Mouse (Mus musculus) liver, postnatal 0 days (tissue): ENCODE results near the gene Tacr2. TPM values are rescaled to one million over a fixed set of nuclear protein-coding genes. Genes with fewer than 3 reads are reported as not detected.

Source experiments
- ATAC-seq: fragments of 200-750 bp; cut with Nextera tagmentation; 2 replicates; pipeline ENCODE4 v1.8.0; 2017; ENCODE audit warnings: mild to moderate bottlenecking, moderate library complexity
- DNase-seq: peaks from one replicate; pipeline ENCODE4 v3.0.0-alpha.2; 2016
- H3K27ac ChIP-seq: fragments of 300-500 bp; sonication (generic); 2 replicates; pipeline ENCODE4 v1.5.1; 2014; ENCODE audit warnings: antibody characterized with exemption, moderate library complexity, mild to moderate bottlenecking, low read depth
- H3K27me3 ChIP-seq: fragments of 300-500 bp; sonication (generic); 2 replicates; pipeline ENCODE4 v1.6.1; 2014; ENCODE audit warnings: low read length, control low read depth, mixed read lengths; ENCODE audit not compliant: insufficient read depth
- H3K36me3 ChIP-seq: fragments of 300-500 bp; sonication (generic); replicated peaks from 2 replicates; pipeline ENCODE4 v1.6.1; 2014; ENCODE audit warnings: mild to moderate bottlenecking, control low read depth, low read length, moderate library complexity, mixed read lengths; ENCODE audit not compliant: insufficient read depth
- H3K4me1 ChIP-seq: fragments of 300-500 bp; sonication (generic); 2 replicates; pipeline ENCODE4 v1.6.1; 2014; ENCODE audit warnings: antibody characterized with exemption, mild to moderate bottlenecking, control low read depth; ENCODE audit not compliant: insufficient read depth
- H3K4me2 ChIP-seq: fragments of 300-500 bp; sonication (generic); 2 replicates; pipeline ENCODE4 v1.6.1; 2014; ENCODE audit warnings: low read depth, mild to moderate bottlenecking, low read length, moderate library complexity, mixed read lengths
- H3K4me3 ChIP-seq: fragments of 300-500 bp; sonication (generic); 2 replicates; pipeline ENCODE4 v1.5.1; 2014; ENCODE audit warnings: low read depth, low read length
- H3K9ac ChIP-seq: fragments of 300-500 bp; sonication (generic); replicated peaks from 2 replicates; pipeline ENCODE4 v1.6.1; 2014; ENCODE audit warnings: mild to moderate bottlenecking, moderate library complexity
- H3K9me3 ChIP-seq: fragments of 300-500 bp; sonication (generic); 2 replicates; pipeline ENCODE4 v1.6.1; 2016; ENCODE audit warnings: mild to moderate bottlenecking, control low read depth, low read length, mixed read lengths
- CTCF ChIP-seq: sonication (generic); IDR thresholded peaks from 2 replicates; pipeline ENCODE4 v1.5.1; 2016; ENCODE audit warnings: antibody characterized with exemption, low read depth
- EP300 ChIP-seq: IDR thresholded peaks from 2 replicates; pipeline ENCODE4 v1.6.1; 2016; ENCODE audit warnings: antibody characterized with exemption, low read depth, mild to moderate bottlenecking
- WGBS: fragments of 180-500 bp; shearing (Covaris S2); extraction: QIAGEN DNeasy Blood & Tissue Kit; methylation state at CpG from one replicate; pipeline ENCODE4 v1.1.7; 2014; ENCODE audit not compliant: insufficient replicate concordance; 5-methylcytosine and 5-hydroxymethylcytosine counted together
- polyA plus RNA-seq: library from polyadenylated mRNA; unstranded; fragments of >200 nt; fragmentation: Nextera tagmentation; extraction: Ambion mirVana; gene quantifications from 2 replicates; pipeline ENCODE4 v1.2.1, GENCODE M21; 2015

The Tacr2 gene
- polyA plus RNA-seq, 1 experiment from 2014 or later, result not detected

DNA sequence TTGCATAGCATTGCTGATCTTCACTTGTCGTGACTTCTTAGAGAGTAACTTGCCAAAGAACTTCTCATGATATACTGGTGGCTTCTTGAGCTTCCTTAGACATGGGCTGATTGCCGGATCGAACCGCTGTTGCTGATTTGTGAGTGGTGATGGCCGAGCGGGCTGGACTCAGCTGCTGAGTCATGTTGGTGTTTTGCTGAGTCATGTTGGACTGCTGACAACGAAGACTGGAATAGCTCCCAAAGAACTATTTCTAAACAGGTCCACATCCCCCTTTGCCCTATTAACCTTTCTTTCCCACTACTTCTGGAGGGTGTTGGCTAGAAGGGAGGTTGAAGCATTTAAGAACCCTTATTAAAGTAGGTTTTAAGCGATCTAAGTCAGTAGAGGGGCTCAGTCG lies 8.2 kb upstream of the Tacr2 start:
- no peaks in the 10 kb centered on the region for H3K4me1 ChIP-seq
- H3K4me2 ChIP-seq, result no peak overlapping the region
- 83% methylated on average over 9 of the region's 9 CpGs for WGBS
- TF ChIP-seq EP300 (no peak), CTCF (no peak)
- H3K36me3 ChIP-seq, result no peaks in the 10 kb centered on the region
- no peaks in the 10 kb centered on the region for H3K9me3 ChIP-seq
- H3K4me3 ChIP-seq, result no peak overlapping the region
- no peak overlapping the region for H3K27ac ChIP-seq
- H3K27me3 ChIP-seq, result peaks cover 3% of the 10 kb centered on the region; the same call in 1 of the 2 replicates
- DNase-seq (no peak), ATAC-seq (no peak)
- H3K9ac ChIP-seq, result no peak overlapping the region

- Histone ChIP-seq H3K9me3 (no peaks in the 10 kb centered on the region), H3K4me1 (no peaks in the 10 kb centered on the region), H3K4me2 (no peak overlapping the region), H3K27ac (no peak overlapping the region), H3K36me3 (no peaks in the 10 kb centered on the region), H3K9ac (no peak overlapping the region), H3K27me3 (no peaks in the 10 kb centered on the region; the same call in 1 of the 2 replicates), H3K4me3 (no peak overlapping the region)
- no peak for TF ChIP-seq EP300
- no peak for TF ChIP-seq CTCF
- 62% methylated on average over 3 of the region's 3 CpGs for WGBS
- ATAC-seq, result no peak
- no peak for DNase-seq
Observed at GRCm38 (mm10) chr10:62247156-62247555, 5.1 kb upstream of the Tacr2 start.

GRCm38 (mm10) chr10:62247815-62248214 lies 4.4 kb upstream of the Tacr2 start:
- TF ChIP-seq EP300, result no peak
- TF ChIP-seq CTCF, result no peak
- DNase-seq (no peak), ATAC-seq (no peak)
- H3K9ac ChIP-seq, result no peak overlapping the region
- no peaks in the 10 kb centered on the region for H3K36me3 ChIP-seq
- no peak overlapping the region for H3K27ac ChIP-seq
- H3K27me3 ChIP-seq, result no peaks in the 10 kb centered on the region; the same call in 1 of the 2 replicates
- H3K9me3 ChIP-seq, result no peaks in the 10 kb centered on the region
- H3K4me2 ChIP-seq, result no peak overlapping the region
- WGBS, result 14% methylated on average over 8 of the region's 8 CpGs
- no peaks in the 10 kb centered on the region for H3K4me1 ChIP-seq
- H3K4me3 ChIP-seq, result no peak overlapping the region

DNA sequence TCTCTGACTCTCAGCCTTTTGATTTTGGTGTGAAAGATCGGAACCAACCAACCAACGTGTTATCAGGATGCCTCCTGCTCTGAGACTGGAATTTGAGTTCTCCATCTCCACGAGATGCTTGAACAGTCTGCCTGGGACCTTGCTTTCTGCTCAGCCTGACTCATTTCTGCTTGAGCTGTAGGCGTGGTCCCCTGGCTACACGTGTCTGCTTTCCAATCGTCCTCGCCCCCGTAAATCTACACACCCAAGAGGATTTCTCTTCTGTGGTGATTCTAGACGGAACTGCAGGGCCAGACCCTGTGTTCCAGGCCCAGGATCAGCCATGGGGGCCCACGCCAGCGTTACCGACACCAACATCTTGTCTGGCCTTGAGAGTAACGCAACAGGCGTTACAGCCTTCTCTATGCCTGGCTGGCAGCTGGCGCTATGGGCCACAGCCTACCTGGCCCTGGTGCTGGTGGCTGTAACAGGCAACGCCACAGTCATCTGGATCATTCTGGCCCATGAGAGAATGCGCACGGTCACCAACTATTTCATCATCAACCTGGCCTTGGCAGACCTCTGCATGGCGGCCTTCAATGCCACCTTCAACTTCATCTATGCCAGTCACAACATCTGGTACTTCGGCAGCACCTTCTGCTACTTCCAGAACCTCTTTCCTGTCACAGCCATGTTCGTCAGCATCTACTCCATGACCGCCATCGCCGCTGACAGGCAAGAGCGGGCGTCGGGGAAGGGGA lies 428 bp downstream of the Tacr2 start:
- WGBS, result 84% methylated on average over 27 of the region's 27 CpGs
- DNase-seq, result no peak
- H3K4me2 ChIP-seq, result no peak overlapping the region

DNA sequence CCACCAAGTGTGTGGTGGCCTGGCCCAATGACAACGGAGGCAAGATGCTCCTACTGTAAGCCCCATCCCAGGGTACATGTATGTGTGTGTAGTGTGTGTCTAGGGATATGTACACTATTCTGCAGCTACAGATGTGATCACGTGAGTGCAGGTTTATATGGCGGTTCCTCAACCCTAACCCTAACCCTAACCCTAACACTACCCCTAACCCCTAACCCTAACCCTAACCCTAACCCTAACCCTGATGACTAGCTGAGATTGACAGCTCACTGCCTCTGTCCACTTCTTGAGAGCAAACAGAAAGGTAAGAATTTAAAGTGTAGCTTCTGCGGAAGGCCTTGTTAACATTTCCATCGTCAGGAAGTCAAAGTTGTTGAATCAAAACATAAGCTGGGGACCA lies 6.1 kb downstream of the Tacr2 start:
- 0 out of 2 replicates have a peak, but pooled peaks cover 2% of the 10 kb centered on the region for H3K4me1 ChIP-seq
- no peak overlapping the region for H3K27ac ChIP-seq
- H3K36me3 ChIP-seq, result no peaks in the 10 kb centered on the region
- H3K4me3 ChIP-seq, result no peak overlapping the region
- H3K9me3 ChIP-seq, result no peaks in the 10 kb centered on the region
- no peak for TF ChIP-seq EP300
- TF ChIP-seq CTCF, result no peak
- H3K27me3 ChIP-seq, result no peaks in the 10 kb centered on the region
- DNase-seq, result no peak
- H3K9ac ChIP-seq, result no peak overlapping the region
- no peak overlapping the region for H3K4me2 ChIP-seq
- no peak for ATAC-seq
- whole genome bisulfite sequencing, result 80% methylated on average over 5 of the region's 5 CpGs

More for the DNA sequence above, 428 bp downstream of the Tacr2 start:
- TF ChIP-seq CTCF (no peak), EP300 (no peak)
- no peaks in the 10 kb centered on the region for H3K4me1 ChIP-seq
- ATAC-seq, result no peak
- H3K36me3 ChIP-seq, result no peaks in the 10 kb centered on the region
- H3K4me3 ChIP-seq, result no peak overlapping the region
- no peak overlapping the region for H3K27ac ChIP-seq
- no peaks in the 10 kb centered on the region for H3K9me3 ChIP-seq
- no peaks in the 10 kb centered on the region for H3K27me3 ChIP-seq
- H3K9ac ChIP-seq, result no peak overlapping the region

- no peak overlapping the region for H3K4me2 ChIP-seq
- 13% methylated on average over 18 of the region's 18 CpGs for WGBS
Observed at GRCm38 (mm10) chr10:62261115-62261886, 9.1 kb downstream of the Tacr2 start.

More at GRCm38 (mm10) chr10:62261115-62261886, 9.1 kb downstream of the Tacr2 start:
- TF ChIP-seq EP300 (no peak), CTCF (peak; percentile 82)
- DNase-seq, result peak; percentile 88
- H3K4me1 ChIP-seq, result 0 out of 2 replicates have a peak, but pooled peaks cover 2% of the 10 kb centered on the region
- no peaks in the 10 kb centered on the region for H3K27me3 ChIP-seq
- H3K9ac ChIP-seq, result no peak overlapping the region
- no peaks in the 10 kb centered on the region for H3K9me3 ChIP-seq
- no peaks in the 10 kb centered on the region for H3K36me3 ChIP-seq
- H3K27ac ChIP-seq, result no peak overlapping the region
- H3K4me3 ChIP-seq, result no peak overlapping the region
- peak; percentile 89 for ATAC-seq
